Mouse (Mus musculus): ENCODE results near the gene Chst15.

DNA sequence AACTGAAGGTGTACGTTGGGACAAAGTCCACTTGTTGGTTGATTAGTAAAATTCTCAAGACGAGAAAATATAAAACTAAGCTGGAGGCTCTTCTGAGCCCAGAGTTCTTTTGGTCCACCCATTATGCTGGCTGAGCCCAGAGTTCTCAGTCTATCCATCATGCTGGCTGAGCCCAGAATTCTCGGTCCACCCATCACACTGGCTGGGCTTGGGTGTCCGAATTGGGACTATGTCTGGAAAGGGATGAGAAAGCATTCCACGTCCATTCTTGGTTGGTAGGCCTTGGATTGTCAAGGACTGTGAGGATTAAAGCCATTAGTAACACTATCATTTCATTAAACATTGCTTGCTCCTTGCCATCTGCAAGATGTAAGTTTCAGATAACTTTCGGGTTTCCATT is 38.7 kb upstream of the Chst15 start:
- no peak for TF ChIP-seq CTCF (conservative IDR thresholded peaks at IDR 0.05; ENCODE audit: low read length)
- TF ChIP-seq POU5F1 (IDR thresholded peaks at IDR 0.05; ENCODE audit: borderline replicate concordance, low read length) = no peak

Measured in E14TG2a.4 (cell line).